Mouse (Mus musculus) ES-Bruce4 (cell line): ENCODE data around the gene Apeh.

Experiments used
- CTCF ChIP-seq: IDR thresholded peaks from one replicate; pipeline ENCODE4 v1.8.1; 2011; ENCODE audit warnings: low read depth, low read length
- EP300 ChIP-seq: IDR thresholded peaks from 2 replicates; pipeline ENCODE4 v1.6.1; 2011; ENCODE audit warnings: low read depth, low read length; ENCODE audit not compliant: insufficient read depth
- POLR2A ChIP-seq: IDR thresholded peaks from one replicate; pipeline ENCODE4 v1.8.1; 2011; ENCODE audit warnings: low read length; ENCODE audit not compliant: insufficient read depth

- TF ChIP-seq CTCF (peak; percentile 19), POLR2A (no peak), EP300 (no peak)
Measured at GRCm38 (mm10) chr9:108133478-108133877, 39.1 kb upstream of the Apeh start.
